In genomic region chr7:126975893-126975949, GRCm38 (mm10) we compare ENCODE assay signal across 8 mouse cellular contexts. TPM values are rescaled to one million over a fixed set of nuclear protein-coding genes. Genes with fewer than 3 reads are reported as not detected.
DNase-seq lines count a peak whose midpoint lies in the region; ATAC-seq and TF ChIP-seq lines count a peak whose summit lies in the region.

TSS of gene Cdipt (plus strand) at chr7:126975914.

- peak within 1 kb of the TSS; percentile 100 for H3K27ac ChIP-seq in gastrocnemius, adult 2 months
- peak within 1 kb of the TSS; percentile 98 for H3K27ac ChIP-seq in hindbrain, postnatal 0 days

- intact Hi-C loops in gastrocnemius, adult 2 months (cut with DNase I) = no loop called here

- H3K9me3 ChIP-seq in hindbrain, postnatal 0 days (ENCODE audit: low read length) = no peaks in the 10 kb centered on the region

- H3K4me2 ChIP-seq in hindbrain, postnatal 0 days (ENCODE audit: low read depth, low read length) = peak within 1 kb of the TSS; percentile 88

- peaks cover 7% of the 10 kb centered on the region; the same call in 1 of the 2 replicates for H3K4me1 ChIP-seq in hindbrain, postnatal 0 days (ENCODE audit: insufficient read depth, low read length)

- H3K4me3 ChIP-seq in gastrocnemius, adult 2 months = peak within 1 kb of the TSS; percentile 86
- peak within 1 kb of the TSS; percentile 79 for H3K4me3 ChIP-seq in hindbrain, postnatal 0 days (ENCODE audit: low read length)

- H3K36me3 ChIP-seq in hindbrain, postnatal 0 days (ENCODE audit: insufficient read depth, low read length) = peaks cover 40% of the 10 kb centered on the region

- WGBS in hindbrain, postnatal 0 days = 0% methylated on average over 1 of the region's 1 CpGs

- DNase-seq in heart, adult 18-20 months = no peak
- DNase-seq in heart, adult 9 months (ENCODE audit: low spot score in 2 of 2) = no peak
- DNase-seq in adrenal gland, adult 8-10 months = no peak
- DNase-seq in gastrocnemius, adult 2 months = no peak
- no peak for DNase-seq in hindbrain, postnatal 0 days (ENCODE audit: low spot score)
- no peak for DNase-seq in frontal cortex, postnatal 14 days (ENCODE audit: low spot score in 2 of 2)
- DNase-seq in embryo, embryonic 10 days (ENCODE audit: low spot score) = no peak

- no peak for ATAC-seq in hindbrain, postnatal 0 days
- no peak for ATAC-seq in megakaryocyte, adult 5-6 weeks (ENCODE audit: poor library complexity, severe bottlenecking)

- no peaks in the 10 kb centered on the region for H3K27me3 ChIP-seq in hindbrain, postnatal 0 days (ENCODE audit: insufficient read depth, low read length)

- no peak for TF ChIP-seq CTCF in gastrocnemius, adult 2 months (IDR thresholded peaks at IDR 0.05)
- TF ChIP-seq CTCF in hindbrain, postnatal 0 days (IDR thresholded peaks at IDR 0.05; ENCODE audit: low read depth) = no peak

- peak within 1 kb of the TSS; percentile 86 for H3K9ac ChIP-seq in hindbrain, postnatal 0 days (replicated peaks; ENCODE audit: low read length)

RNA-seq across cellular contexts. Expression of gene Cdipt, which starts in this region (rescaled TPM):
- 10 to 100 TPM; 43.2 to 45.2 TPM for total RNA-seq in heart, adult 18-20 months (2021)
- total RNA-seq in adrenal gland, adult 8-10 months (2022) = 100 to 1,000 TPM in 3 of 4 experiments, 10 to 100 TPM in 1; 99.2 to 107 (median 103) TPM
- 10 to 100 TPM; 29.3 to 41.0 TPM for total RNA-seq in gastrocnemius, adult 2 months (2021)
- 203 and 240 TPM in 2 replicates for total RNA-seq in hindbrain, postnatal 0 days (2014; rRNA removed)
- polyA plus RNA-seq in hindbrain, postnatal 0 days (2015; fragmentation: Nextera tagmentation; extraction: Ambion mirVana) = 146 and 150 TPM in 2 replicates
- total RNA-seq in megakaryocyte, adult 5-6 weeks (2015) = 46.1 and 48.5 TPM in 2 replicates
- 49.4 and 56.7 TPM in 2 replicates for total RNA-seq in megakaryocyte, adult 5-6 weeks (2017)
